Mouse (Mus musculus): ENCODE data around the gene Raf1. TPM values are rescaled to one million over a fixed set of nuclear protein-coding genes. Genes with fewer than 3 reads are reported as not detected.

Gene Raf1
- total RNA-seq, 1 experiment from 2014 or later: 70.8 TPM

- no peak for ATAC-seq (replicated peaks; ENCODE audit: low read depth, poor library complexity, severe bottlenecking)
Measured at GRCm38 (mm10) chr6:115631056-115631795, 45.2 kb downstream of the Raf1 start.

GRCm38 (mm10) chr6:115626121-115626520 is 50.3 kb downstream of the Raf1 start:
- no peak for ATAC-seq (replicated peaks; ENCODE audit: low read depth, poor library complexity, severe bottlenecking)

GRCm38 (mm10) chr6:115620942-115621341 is 55.5 kb downstream of the Raf1 start:
- no peak for ATAC-seq (replicated peaks; ENCODE audit: low read depth, poor library complexity, severe bottlenecking)

- ATAC-seq (replicated peaks; ENCODE audit: low read depth, poor library complexity, severe bottlenecking): peak; percentile 91
Measured at GRCm38 (mm10) chr6:115619818-115620217, 56.6 kb downstream of the Raf1 start.

GRCm38 (mm10) chr6:115615983-115616382 is 60.5 kb downstream of the Raf1 start:
- ATAC-seq (replicated peaks; ENCODE audit: low read depth, poor library complexity, severe bottlenecking): no peak

- no peak for ATAC-seq (replicated peaks; ENCODE audit: low read depth, poor library complexity, severe bottlenecking)
Measured at GRCm38 (mm10) chr6:115613793-115614192, 62.6 kb downstream of the Raf1 start.

- ATAC-seq (replicated peaks; ENCODE audit: low read depth, poor library complexity, severe bottlenecking): no peak
Measured at GRCm38 (mm10) chr6:115610301-115610700, 66.1 kb downstream of the Raf1 start.

GRCm38 (mm10) chr6:115609121-115609520 is 67.3 kb downstream of the Raf1 start:
- peak; percentile 85 for ATAC-seq (replicated peaks; ENCODE audit: low read depth, poor library complexity, severe bottlenecking)

- no peak for ATAC-seq (replicated peaks; ENCODE audit: low read depth, poor library complexity, severe bottlenecking)
Measured at GRCm38 (mm10) chr6:115607429-115607828, 69.0 kb downstream of the Raf1 start.

- ATAC-seq (replicated peaks; ENCODE audit: low read depth, poor library complexity, severe bottlenecking): no peak
Measured at GRCm38 (mm10) chr6:115606461-115606860, 70.0 kb downstream of the Raf1 start.

- peak; percentile 87 for ATAC-seq (replicated peaks; ENCODE audit: low read depth, poor library complexity, severe bottlenecking)
Measured at GRCm38 (mm10) chr6:115601715-115602523, 74.5 kb downstream of the Raf1 start, which contains the start of gene Mkrn2. Mkrn2 (plus strand) TSS chr6:115601902.

GRCm38 (mm10) chr6:115601322-115601714 is 75.1 kb downstream of the Raf1 start:
- no peak for ATAC-seq (replicated peaks; ENCODE audit: low read depth, poor library complexity, severe bottlenecking)

- peak; percentile 27; the same call in 1 of the 2 replicates for ATAC-seq (replicated peaks; ENCODE audit: low read depth, poor library complexity, severe bottlenecking)
Measured at GRCm38 (mm10) chr6:115595667-115596066, 80.8 kb downstream of the Raf1 start.

- ATAC-seq (replicated peaks; ENCODE audit: low read depth, poor library complexity, severe bottlenecking): peak; percentile 98
Measured at GRCm38 (mm10) chr6:115594463-115594862, 82.0 kb downstream of the Raf1 start.

- ATAC-seq (replicated peaks; ENCODE audit: low read depth, poor library complexity, severe bottlenecking): no peak
Measured at GRCm38 (mm10) chr6:115593252-115593651, 83.2 kb downstream of the Raf1 start.

- no peak for ATAC-seq (replicated peaks; ENCODE audit: low read depth, poor library complexity, severe bottlenecking)
Measured at GRCm38 (mm10) chr6:115592458-115592857, 84.0 kb downstream of the Raf1 start, which contains the start of gene Mkrn2os. Mkrn2os (minus strand) TSS chr6:115592576.

GRCm38 (mm10) chr6:115591692-115592359 is 84.6 kb downstream of the Raf1 start:
- ATAC-seq (replicated peaks; ENCODE audit: low read depth, poor library complexity, severe bottlenecking): no peak

- ATAC-seq (replicated peaks; ENCODE audit: low read depth, poor library complexity, severe bottlenecking): no peak
Measured at GRCm38 (mm10) chr6:115586321-115586720, 90.1 kb downstream of the Raf1 start.

GRCm38 (mm10) chr6:115584176-115584575 is 92.3 kb downstream of the Raf1 start:
- peak; percentile 43; the same call in 1 of the 2 replicates for ATAC-seq (replicated peaks; ENCODE audit: low read depth, poor library complexity, severe bottlenecking)

GRCm38 (mm10) chr6:115583430-115584125 is 92.9 kb downstream of the Raf1 start:
- peak; percentile 45 for ATAC-seq (replicated peaks; ENCODE audit: low read depth, poor library complexity, severe bottlenecking)

Data from common myeloid progenitor, adult 5-6 weeks (primary cell).